Mouse (Mus musculus) bone marrow, adult 2 months (tissue): ENCODE data around the gene Slc32a1.

Experiments
- CTCF ChIP-seq: fragments of 200-500 bp; IDR thresholded peaks from 2 replicates; pipeline ENCODE4 v1.5.1; 2011; ENCODE audit warnings: low read length, control low read depth; ENCODE audit not compliant: control insufficient read depth, insufficient read depth
- POLR2A ChIP-seq: fragments of 200-500 bp; IDR thresholded peaks from 2 replicates; pipeline ENCODE4 v1.6.1; 2011; ENCODE audit warnings: low read depth, mild to moderate bottlenecking, control low read depth, low read length, borderline replicate concordance; ENCODE audit not compliant: control insufficient read depth

- TF ChIP-seq CTCF = no peak
- TF ChIP-seq POLR2A = no peak; the same call in 1 of the 2 replicates
Observed at GRCm38 (mm10) chr2:158625231-158625630, 14.7 kb downstream of the Slc32a1 start.
